Mouse (Mus musculus) limb, embryonic 14.5 days (tissue): ENCODE data around the gene Prkce. TPM values are rescaled to one million over a fixed set of nuclear protein-coding genes. Genes with fewer than 3 reads are reported as not detected.

Experiments
- ATAC-seq: fragments of 200-750 bp; cut with Nextera tagmentation; 2 replicates; pipeline ENCODE4 v1.8.0; 2017; ENCODE audit warnings: low read depth, moderate number of reproducible peaks, moderate TSS enrichment; ENCODE audit not compliant: low FRiP score
- DNase-seq: peaks from one replicate; pipeline ENCODE4 v3.0.0-alpha.2; 2015; ENCODE audit warnings: low spot score
- H3K27ac ChIP-seq: fragments of 300-500 bp; sonication (generic); replicated peaks from 2 replicates; pipeline ENCODE4 v1.5.1; 2014; ENCODE audit warnings: low read depth, mild to moderate bottlenecking, low read length, moderate library complexity, mixed read lengths
- H3K27me3 ChIP-seq: fragments of 300-500 bp; sonication (generic); 2 replicates; pipeline ENCODE4 v1.6.1; 2014; ENCODE audit warnings: low read length, mixed read lengths; ENCODE audit not compliant: control insufficient read depth, insufficient read depth
- H3K36me3 ChIP-seq: fragments of 300-500 bp; sonication (generic); 2 replicates; pipeline ENCODE4 v1.6.1; 2014; ENCODE audit warnings: mild to moderate bottlenecking, low read length, moderate library complexity, mixed read lengths; ENCODE audit not compliant: control insufficient read depth, insufficient read depth
- H3K4me1 ChIP-seq: fragments of 300-500 bp; sonication (generic); 2 replicates; pipeline ENCODE4 v1.6.1; 2014; ENCODE audit warnings: antibody characterized with exemption, low read length, mixed read lengths; ENCODE audit not compliant: control insufficient read depth, insufficient read depth
- H3K4me2 ChIP-seq: fragments of 300-500 bp; sonication (generic); replicated peaks from 2 replicates; pipeline ENCODE4 v1.6.1; 2014; ENCODE audit warnings: low read depth, mild to moderate bottlenecking, low read length, moderate library complexity; ENCODE audit not compliant: severe bottlenecking
- H3K4me3 ChIP-seq: fragments of 300-500 bp; sonication (generic); replicated peaks from 2 replicates; pipeline ENCODE4 v1.5.1; 2014; ENCODE audit warnings: low read length
- H3K9ac ChIP-seq: fragments of 300-500 bp; sonication (generic); 2 replicates; pipeline ENCODE4 v1.6.1; 2014; ENCODE audit warnings: mild to moderate bottlenecking, low read depth, low read length, moderate library complexity; ENCODE audit not compliant: severe bottlenecking
- H3K9me3 ChIP-seq: fragments of 300-500 bp; sonication (generic); 2 replicates; pipeline ENCODE4 v1.6.1; 2016; ENCODE audit warnings: low read length; ENCODE audit not compliant: control insufficient read depth
- POLR2A ChIP-seq: fragments of 200-500 bp; IDR thresholded peaks from 2 replicates; pipeline ENCODE4 v1.8.0; 2012; ENCODE audit warnings: inconsistent platforms, mild to moderate bottlenecking, moderate library complexity, borderline replicate concordance; ENCODE audit not compliant: insufficient read depth, insufficient read length; ENCODE audit errors: extremely low read depth
- WGBS: fragments of 180-500 bp; shearing (Covaris S2); extraction: QIAGEN DNeasy Blood & Tissue Kit; methylation state at CpG from one replicate; pipeline ENCODE4 v1.1.7; 2014; 5-methylcytosine and 5-hydroxymethylcytosine counted together
- polyA plus RNA-seq, 2 experiments: library from polyadenylated mRNA; depleted of rRNA in 1 of 2; stranded (reverse) in 1 of 2; unstranded in 1 of 2; fragments of >200 nt; fragmentation: Nextera tagmentation in 1 of 2; extraction: Ambion mirVana in 1 of 2; gene quantifications; 2 replicates each; pipeline versions ENCODE4 v1.2.1 to v1.2.3; 2012 to 2014

Prkce gene
- polyA plus RNA-seq, 2 experiments: 4.7 to 9.3 TPM

- H3K9ac ChIP-seq: no peak overlapping the region
- no peak for TF ChIP-seq POLR2A
- no peaks in the 10 kb centered on the region for H3K4me1 ChIP-seq
- ATAC-seq (no peak), DNase-seq (no peak)
- no peaks in the 10 kb centered on the region for H3K9me3 ChIP-seq
- H3K4me3 ChIP-seq: no peak overlapping the region
- H3K27me3 ChIP-seq: no peaks in the 10 kb centered on the region
- H3K27ac ChIP-seq: no peak overlapping the region
- 67% methylated on average over 9 of the region's 9 CpGs for WGBS
- H3K4me2 ChIP-seq: no peak overlapping the region
- no peaks in the 10 kb centered on the region for H3K36me3 ChIP-seq
Measured at GRCm38 (mm10) chr17:86214285-86214684, 46.7 kb downstream of the Prkce start.

- DNase-seq (no peak), ATAC-seq (no peak)
- Histone ChIP-seq H3K27me3 (no peaks in the 10 kb centered on the region), H3K4me3 (no peak overlapping the region), H3K4me2 (no peak overlapping the region), H3K27ac (no peak overlapping the region), H3K4me1 (no peaks in the 10 kb centered on the region), H3K36me3 (no peaks in the 10 kb centered on the region), H3K9me3 (no peaks in the 10 kb centered on the region), H3K9ac (no peak overlapping the region)
- WGBS: 79% methylated on average over 14 of the region's 14 CpGs
- TF ChIP-seq POLR2A: no peak
Measured at GRCm38 (mm10) chr17:86214741-86215140, 47.2 kb downstream of the Prkce start.

DNA sequence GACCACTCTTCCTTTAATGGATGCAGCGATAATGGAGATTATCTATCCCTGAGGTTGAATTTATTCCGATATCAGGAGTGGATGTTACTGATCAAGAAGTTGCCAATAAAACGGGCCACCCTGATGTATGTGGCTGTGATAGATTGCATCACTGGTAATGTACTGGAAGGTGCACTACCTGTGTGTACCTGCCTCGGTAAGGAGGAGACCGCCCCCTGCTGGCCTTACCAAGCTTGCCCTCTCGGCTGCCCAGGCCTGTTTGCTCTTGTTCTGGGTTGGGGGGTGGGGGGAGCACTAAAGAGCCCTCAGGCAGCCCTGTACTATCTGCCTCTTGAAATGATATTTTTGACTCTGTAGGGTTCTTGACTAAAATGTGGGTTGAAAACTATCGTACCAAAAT is 48.2 kb downstream of the Prkce start:
- ATAC-seq (no peak), DNase-seq (no peak)
- no peak overlapping the region for H3K4me2 ChIP-seq
- WGBS: 80% methylated on average over 7 of the region's 7 CpGs
- no peak overlapping the region for H3K4me3 ChIP-seq
- H3K4me1 ChIP-seq: no peaks in the 10 kb centered on the region
- no peak for TF ChIP-seq POLR2A
- no peak overlapping the region for H3K9ac ChIP-seq
- H3K27ac ChIP-seq: no peak overlapping the region
- no peaks in the 10 kb centered on the region for H3K36me3 ChIP-seq
- no peaks in the 10 kb centered on the region for H3K9me3 ChIP-seq
- no peaks in the 10 kb centered on the region for H3K27me3 ChIP-seq

DNA sequence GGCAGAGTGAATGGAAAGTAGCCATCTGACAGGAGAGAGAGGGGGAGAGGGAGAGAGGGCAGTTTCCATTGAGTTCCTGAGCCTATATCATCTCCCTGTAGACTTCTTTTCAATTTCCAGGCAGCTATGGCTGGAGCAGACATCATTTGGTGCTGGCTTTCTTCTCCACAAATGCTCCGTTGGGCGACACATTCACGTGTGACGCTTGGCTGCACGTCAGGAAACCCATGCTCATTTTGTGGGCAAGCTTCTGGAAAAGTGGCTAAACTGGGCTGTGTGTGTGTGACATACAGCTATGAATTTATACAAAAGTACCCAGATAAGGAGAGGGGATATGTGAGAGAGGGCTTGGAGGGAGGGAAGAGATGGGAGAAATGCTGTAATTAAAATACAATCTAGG is 49.9 kb downstream of the Prkce start:
- Histone ChIP-seq H3K4me2 (no peak overlapping the region), H3K9ac (no peak overlapping the region), H3K4me1 (no peaks in the 10 kb centered on the region), H3K9me3 (no peaks in the 10 kb centered on the region), H3K27ac (no peak overlapping the region), H3K4me3 (no peak overlapping the region), H3K36me3 (no peaks in the 10 kb centered on the region), H3K27me3 (no peaks in the 10 kb centered on the region)
- WGBS: 66% methylated on average over 5 of the region's 5 CpGs
- no peak for TF ChIP-seq POLR2A
- ATAC-seq (no peak), DNase-seq (no peak)

GRCm38 (mm10) chr17:86218553-86218952 is 51.0 kb downstream of the Prkce start:
- WGBS: 83% methylated on average over 11 of the region's 11 CpGs
- no peaks in the 10 kb centered on the region for H3K9me3 ChIP-seq
- H3K4me1 ChIP-seq: no peaks in the 10 kb centered on the region
- H3K9ac ChIP-seq: no peak overlapping the region
- H3K4me2 ChIP-seq: no peak overlapping the region
- H3K4me3 ChIP-seq: no peak overlapping the region
- H3K27me3 ChIP-seq: no peaks in the 10 kb centered on the region
- H3K36me3 ChIP-seq: no peaks in the 10 kb centered on the region
- DNase-seq (no peak), ATAC-seq (no peak)
- H3K27ac ChIP-seq: no peak overlapping the region
- no peak for TF ChIP-seq POLR2A

GRCm38 (mm10) chr17:86225488-86226186 is 58.1 kb downstream of the Prkce start:
- peaks cover 2% of the 10 kb centered on the region; the same call in 1 of the 2 replicates for H3K4me1 ChIP-seq
- no peaks in the 10 kb centered on the region for H3K9me3 ChIP-seq
- H3K27ac ChIP-seq: no peak overlapping the region
- H3K27me3 ChIP-seq: no peaks in the 10 kb centered on the region
- no peak overlapping the region for H3K4me3 ChIP-seq
- no peak for DNase-seq
- TF ChIP-seq POLR2A: no peak
- H3K9ac ChIP-seq: no peak overlapping the region
- WGBS: 75% methylated on average over 10 of the region's 10 CpGs
- ATAC-seq: no peak
- no peaks in the 10 kb centered on the region for H3K36me3 ChIP-seq
- no peak overlapping the region for H3K4me2 ChIP-seq
